Mouse (Mus musculus): ENCODE data around the gene Chrnb4. TPM values are rescaled to one million over a fixed set of nuclear protein-coding genes. Genes with fewer than 3 reads are reported as not detected.

The Chrnb4 gene
- total and polyA plus RNA-seq, 3 experiments: 0.13 to 0.23 TPM; not detected in 1

- H3K27me3 ChIP-seq (replicated peaks): no peaks in the 10 kb centered on the region
- H3K4me3 ChIP-seq (replicated peaks in 1 of 3; ENCODE audit: low read depth in 2 of 3, low read length in 2 of 3, poor library complexity in 1 of 3): no peak overlapping the region
- H3K4me1 ChIP-seq (ENCODE audit: control insufficient read depth in 1 of 2, insufficient read depth in 2 of 2): no peaks in the 10 kb centered on the region
- H3K4me2 ChIP-seq (ENCODE audit: insufficient read depth, low read depth, poor library complexity, severe bottlenecking): no peak overlapping the region
- TF ChIP-seq USF2 (conservative IDR thresholded peaks at IDR 0.05; ENCODE audit: low read depth, low read length): no peak
- TF ChIP-seq GABPA (IDR thresholded peaks at IDR 0.05; ENCODE audit: insufficient replicate concordance, low read depth, low read length): no peak
- no peak for TF ChIP-seq PAX5 (IDR thresholded peaks at IDR 0.05; ENCODE audit: low read length)
- TF ChIP-seq ZMIZ1 (IDR thresholded peaks at IDR 0.05; ENCODE audit: low read depth, low read length): no peak
- TF ChIP-seq CHD2 (IDR thresholded peaks at IDR 0.05; ENCODE audit: low read length): no peak
- no peak for TF ChIP-seq MAFK (IDR thresholded peaks at IDR 0.05; ENCODE audit: insufficient replicate concordance, low read length)
- no peak for TF ChIP-seq JUN (IDR thresholded peaks at IDR 0.05; ENCODE audit: insufficient read depth, low read depth, low read length)
- no peak for TF ChIP-seq ETS1 (conservative IDR thresholded peaks at IDR 0.05; ENCODE audit: low read depth, low read length)
- TF ChIP-seq RAD21 (IDR thresholded peaks at IDR 0.05; ENCODE audit: low read depth, low read length): no peak
- no peak for TF ChIP-seq NRF1 (IDR thresholded peaks at IDR 0.05; ENCODE audit: low read depth, low read length)
- no peak for TF ChIP-seq USF1 (IDR thresholded peaks at IDR 0.05; ENCODE audit: low read depth, low read length)
- TF ChIP-seq MYC (IDR thresholded peaks at IDR 0.05; ENCODE audit: low read depth, low read length): no peak
- no peak for TF ChIP-seq NELFE (IDR thresholded peaks at IDR 0.05; ENCODE audit: low read depth, low read length)
- no peak for TF ChIP-seq EP300 (IDR thresholded peaks at IDR 0.05; ENCODE audit: low read length)
- TF ChIP-seq POLR2A (IDR thresholded peaks at IDR 0.05; ENCODE audit: low read depth, low read length): no peak
- TF ChIP-seq HCFC1 (IDR thresholded peaks at IDR 0.05; ENCODE audit: low read depth, low read length): no peak
- H3K9ac ChIP-seq (ENCODE audit: insufficient read depth, low read depth): no peak overlapping the region
- H3K36me3 ChIP-seq (replicated peaks in 1 of 2; ENCODE audit: control insufficient read depth in 1 of 2, insufficient read depth in 1 of 2, low read length in 1 of 2): no peaks in the 10 kb centered on the region
- H3K9me3 ChIP-seq (replicated peaks; ENCODE audit: low read length): no peaks in the 10 kb centered on the region
- dilution Hi-C loops (cut with MboI; ENCODE audit: extremely low pct_ligation_motif_present, extremely low pct_unique_long_range_greater_than_20kb, low sequenced_read_pairs) (no loop called here), in situ Hi-C loops (cut with MboI; ENCODE audit: low pct_ligation_motif_present, low pct_unique_long_range_greater_than_20kb, low sequenced_read_pairs) (no loop called here)
- H3K79me2 ChIP-seq (replicated peaks; ENCODE audit: control insufficient read depth, extremely low read depth, insufficient read depth, poor library complexity, severe bottlenecking): no peaks in the 10 kb centered on the region
- DNase-seq (ENCODE audit: extremely low read depth): no peak
- no peak overlapping the region for H3K27ac ChIP-seq (ENCODE audit: insufficient read depth, low read depth)
These were observed 19.3 kb upstream of the Chrnb4 start for GRCm38 (mm10) chr9:55067965-55068265.

GRCm38 (mm10) chr9:55067260-55067964 lies 18.8 kb upstream of the Chrnb4 start:
- TF ChIP-seq GABPA (IDR thresholded peaks at IDR 0.05; ENCODE audit: insufficient replicate concordance, low read depth, low read length) (no peak), E2F4 (IDR thresholded peaks at IDR 0.05; ENCODE audit: insufficient replicate concordance, low read depth, low read length) (no peak), RAD21 (IDR thresholded peaks at IDR 0.05; ENCODE audit: low read depth, low read length) (no peak), USF2 (conservative IDR thresholded peaks at IDR 0.05; ENCODE audit: low read depth, low read length) (no peak), EP300 (IDR thresholded peaks at IDR 0.05; ENCODE audit: low read length) (no peak), ZNF384 (IDR thresholded peaks at IDR 0.05; ENCODE audit: low read depth, low read length) (no peak), CHD1 (IDR thresholded peaks at IDR 0.05; ENCODE audit: low read depth, low read length) (no peak), MAZ (IDR thresholded peaks at IDR 0.05; ENCODE audit: low read depth, low read length) (no peak), ELF1 (IDR thresholded peaks at IDR 0.05; ENCODE audit: low read depth, low read length) (no peak), POLR2AphosphoS2 (IDR thresholded peaks at IDR 0.05; ENCODE audit: low read depth, low read length) (no peak), CHD2 (IDR thresholded peaks at IDR 0.05; ENCODE audit: low read length) (no peak), ZKSCAN1 (IDR thresholded peaks at IDR 0.05; ENCODE audit: borderline replicate concordance, low read depth, low read length) (no peak), MAX (IDR thresholded peaks at IDR 0.05; ENCODE audit: low read length) (no peak)
- in situ Hi-C loops (cut with MboI; ENCODE audit: low pct_ligation_motif_present, low pct_unique_long_range_greater_than_20kb, low sequenced_read_pairs): no loop called here

More at GRCm38 (mm10) chr9:55067260-55067964, 18.8 kb upstream of the Chrnb4 start:
- Histone ChIP-seq H3K27ac (ENCODE audit: insufficient read depth, low read depth) (no peak overlapping the region), H3K9ac (ENCODE audit: insufficient read depth, low read depth) (no peak overlapping the region), H3K4me3 (replicated peaks in 1 of 3; ENCODE audit: low read depth in 2 of 3, low read length in 2 of 3, poor library complexity in 1 of 3) (no peak overlapping the region), H3K36me3 (replicated peaks in 1 of 2; ENCODE audit: control insufficient read depth in 1 of 2, insufficient read depth in 1 of 2, low read length in 1 of 2) (no peaks in the 10 kb centered on the region), H3K4me2 (ENCODE audit: insufficient read depth, low read depth, poor library complexity, severe bottlenecking) (no peak overlapping the region), H3K4me1 (ENCODE audit: control insufficient read depth in 1 of 2, insufficient read depth in 2 of 2) (no peaks in the 10 kb centered on the region), H3K79me2 (replicated peaks; ENCODE audit: control insufficient read depth, extremely low read depth, insufficient read depth, poor library complexity, severe bottlenecking) (no peaks in the 10 kb centered on the region), H3K9me3 (replicated peaks; ENCODE audit: low read length) (no peaks in the 10 kb centered on the region), H3K27me3 (replicated peaks) (no peaks in the 10 kb centered on the region)
- dilution Hi-C loops (cut with MboI; ENCODE audit: extremely low pct_ligation_motif_present, extremely low pct_unique_long_range_greater_than_20kb, low sequenced_read_pairs): no loop called here
- DNase-seq (ENCODE audit: extremely low read depth): no peak

All from CH12.LX (cell line).